Mouse (Mus musculus) layer of hippocampus, postnatal 25 days (tissue): ENCODE data around the gene Igdcc4. TPM values are rescaled to one million over a fixed set of nuclear protein-coding genes. Genes with fewer than 3 reads are reported as not detected.

ENCODE experiments used
- DNase-seq, 2 experiments: peaks; one replicate each; pipeline ENCODE4 v3.0.0; 2022; ENCODE audit warnings: mixed read lengths in 2 of 2, low spot score in 1 of 2; ENCODE audit errors: extremely low spot score in 1 of 2
- total RNA-seq, 2 experiments: library from RNA; stranded (reverse); gene quantifications; 2 replicates each; pipeline ENCODE4 v1.2.3; 2021

The Igdcc4 gene
- total RNA-seq, 2 experiments from 2014 or later: 30.5 to 33.1 TPM

GRCm38 (mm10) chr9:65109132-65110072 is 8.1 kb downstream of the Igdcc4 start:
- DNase-seq: peak in 1 of 2 experiments; percentile 29

GRCm38 (mm10) chr9:65111698-65112097 is 10.4 kb downstream of the Igdcc4 start:
- DNase-seq: no peak

GRCm38 (mm10) chr9:65113694-65114093 is 12.4 kb downstream of the Igdcc4 start:
- no peak for DNase-seq

GRCm38 (mm10) chr9:65115891-65116290 is 14.6 kb downstream of the Igdcc4 start:
- no peak for DNase-seq

GRCm38 (mm10) chr9:65117516-65117915 is 16.2 kb downstream of the Igdcc4 start:
- DNase-seq: no peak

- peak in 1 of 2 experiments; percentile 73 for DNase-seq
Observed at GRCm38 (mm10) chr9:65120935-65121334, 19.6 kb downstream of the Igdcc4 start.

GRCm38 (mm10) chr9:65122545-65122944 is 21.3 kb downstream of the Igdcc4 start:
- DNase-seq: peak; percentile 58 to 60

GRCm38 (mm10) chr9:65123552-65124168 is 22.4 kb downstream of the Igdcc4 start:
- peak in 1 of 2 experiments; percentile 39 for DNase-seq

GRCm38 (mm10) chr9:65128123-65128815 is 27.0 kb downstream of the Igdcc4 start:
- no peak for DNase-seq

GRCm38 (mm10) chr9:65131717-65132116 is 30.4 kb downstream of the Igdcc4 start:
- no peak for DNase-seq

GRCm38 (mm10) chr9:65133739-65134138 is 32.5 kb downstream of the Igdcc4 start:
- DNase-seq: peak; percentile 73 to 94

GRCm38 (mm10) chr9:65135126-65135525 is 33.8 kb downstream of the Igdcc4 start:
- DNase-seq: no peak

GRCm38 (mm10) chr9:65140491-65140890 is 39.2 kb downstream of the Igdcc4 start:
- DNase-seq: no peak

- DNase-seq: peak; percentile 31 to 57
Observed at GRCm38 (mm10) chr9:65140936-65141305, 39.6 kb downstream of the Igdcc4 start, which contains the start of gene Igdcc3. Gene Igdcc3 (plus strand): TSS chr9:65141189.

- DNase-seq: peak; percentile 34 to 50
Observed at GRCm38 (mm10) chr9:65141306-65141975, 40.2 kb downstream of the Igdcc4 start.

- DNase-seq: no peak
Observed at GRCm38 (mm10) chr9:65141976-65142318, 40.7 kb downstream of the Igdcc4 start.

GRCm38 (mm10) chr9:65142399-65142798 is 41.1 kb downstream of the Igdcc4 start:
- DNase-seq: no peak

GRCm38 (mm10) chr9:65146001-65146400 is 44.7 kb downstream of the Igdcc4 start:
- DNase-seq: no peak

GRCm38 (mm10) chr9:65148507-65148906 is 47.2 kb downstream of the Igdcc4 start:
- no peak for DNase-seq

GRCm38 (mm10) chr9:65152711-65153330 is 51.5 kb downstream of the Igdcc4 start:
- DNase-seq: no peak
